Mouse (Mus musculus) neural tube, embryonic 13.5 days (tissue): ENCODE results near the gene Lurap1. TPM values are rescaled to one million over a fixed set of nuclear protein-coding genes. Genes with fewer than 3 reads are reported as not detected.

Source experiments
- ATAC-seq: fragments of 200-750 bp; cut with Nextera tagmentation; 2 replicates; pipeline ENCODE4 v1.8.0; 2017; ENCODE audit warnings: low read depth, mild to moderate bottlenecking, moderate TSS enrichment, moderate library complexity
- H3K27ac ChIP-seq: fragments of 300-500 bp; sonication (generic); replicated peaks from 2 replicates; pipeline ENCODE4 v1.5.1; 2015; ENCODE audit warnings: moderate library complexity, mild to moderate bottlenecking, inconsistent platforms
- H3K27me3 ChIP-seq: fragments of 300-500 bp; sonication (generic); 2 replicates; pipeline ENCODE4 v1.6.1; 2015; ENCODE audit warnings: mild to moderate bottlenecking, inconsistent platforms
- H3K36me3 ChIP-seq: fragments of 300-500 bp; sonication (generic); 2 replicates; pipeline ENCODE4 v1.6.1; 2015; ENCODE audit warnings: mild to moderate bottlenecking, inconsistent platforms
- H3K4me1 ChIP-seq: fragments of 300-500 bp; sonication (generic); replicated peaks from 2 replicates; pipeline ENCODE4 v1.6.1; 2015; ENCODE audit warnings: inconsistent platforms
- H3K4me2 ChIP-seq: fragments of 300-500 bp; sonication (generic); 2 replicates; pipeline ENCODE4 v1.6.1; 2015; ENCODE audit warnings: inconsistent platforms, mild to moderate bottlenecking, moderate library complexity
- H3K4me3 ChIP-seq: fragments of 300-500 bp; sonication (generic); 2 replicates; pipeline ENCODE4 v1.5.1; 2015; ENCODE audit warnings: mild to moderate bottlenecking, inconsistent platforms
- H3K9ac ChIP-seq: fragments of 300-500 bp; sonication (generic); 2 replicates; pipeline ENCODE4 v1.6.1; 2015; ENCODE audit warnings: moderate library complexity, mild to moderate bottlenecking, inconsistent platforms
- H3K9me3 ChIP-seq: fragments of 300-500 bp; sonication (generic); 2 replicates; pipeline ENCODE4 v1.6.1; 2016; ENCODE audit warnings: inconsistent platforms
- WGBS: fragments of 180-500 bp; shearing (Covaris S2); methylation state at CpG from one replicate; pipeline ENCODE4 v1.1.7; 2015; 5-methylcytosine and 5-hydroxymethylcytosine counted together
- polyA plus RNA-seq: library from polyadenylated mRNA; unstranded; fragments of >200 nt; fragmentation: Nextera tagmentation; extraction: Ambion mirVana; gene quantifications from 2 replicates; pipeline ENCODE4 v1.2.1, GENCODE M21; 2015

Lurap1 gene
- 1.7 and 2.0 TPM in 2 replicates for polyA plus RNA-seq

DNA sequence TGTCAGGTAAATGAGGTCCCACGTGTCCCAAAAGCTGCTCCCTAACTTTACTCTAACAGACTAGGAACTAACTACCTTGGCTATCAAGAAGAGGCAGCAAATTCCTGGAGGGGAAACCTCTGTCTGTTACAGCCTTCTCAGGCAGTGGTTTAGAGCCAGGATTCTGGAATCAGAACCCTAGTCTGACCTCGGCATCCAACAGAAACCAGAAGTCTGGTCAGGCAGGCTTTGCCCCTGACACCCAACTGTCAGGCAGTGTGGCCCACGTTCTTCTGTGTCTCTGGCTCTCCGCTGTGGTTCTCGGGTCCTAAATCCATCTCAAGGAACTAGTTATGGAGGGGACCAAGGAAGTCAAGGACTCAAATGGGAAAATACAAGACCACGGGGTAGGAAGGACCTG, at the start of gene Lurap1:
Gene Lurap1 (minus strand): TSS at position 101 of the 400 bp plus-strand sequence.
- peak within 1 kb of the TSS; percentile 68 for H3K4me2 ChIP-seq
- ATAC-seq: no peak
- no peaks in the 10 kb centered on the region for H3K27me3 ChIP-seq
- 78% methylated on average over 6 of the region's 6 CpGs for WGBS
- H3K36me3 ChIP-seq: peaks cover 45% of the 10 kb centered on the region
- H3K4me3 ChIP-seq: peak within 1 kb of the TSS; percentile 73
- H3K4me1 ChIP-seq: peaks cover 23% of the 10 kb centered on the region
- no peaks in the 10 kb centered on the region for H3K9me3 ChIP-seq
- H3K27ac ChIP-seq: peak within 1 kb of the TSS; percentile 89
- H3K9ac ChIP-seq: peak within 1 kb of the TSS; percentile 95

DNA sequence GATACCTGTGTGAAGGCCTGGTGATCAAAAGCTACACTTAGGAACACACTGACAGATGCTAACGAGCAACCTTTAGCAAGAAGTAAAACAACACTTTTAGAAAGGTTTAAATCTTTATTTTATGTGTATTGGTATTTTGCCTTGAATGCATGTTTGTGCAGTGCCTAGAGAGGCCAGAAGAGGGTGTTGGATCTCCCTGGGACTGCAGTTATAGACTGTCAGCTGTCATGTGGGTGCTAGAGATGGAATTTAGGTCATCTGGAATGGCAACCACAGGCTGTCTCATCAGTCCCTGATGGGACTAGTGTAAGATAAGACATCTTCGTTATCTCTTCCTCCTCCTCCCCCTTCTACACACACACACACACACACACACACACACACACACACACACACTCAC, 47.3 kb upstream of the Lurap1 start:
- Histone ChIP-seq H3K9ac (no peak overlapping the region), H3K4me1 (no peaks in the 10 kb centered on the region), H3K4me3 (no peak overlapping the region), H3K4me2 (no peak overlapping the region), H3K9me3 (no peaks in the 10 kb centered on the region; the same call in 1 of the 2 replicates), H3K36me3 (no peaks in the 10 kb centered on the region), H3K27ac (no peak overlapping the region), H3K27me3 (no peaks in the 10 kb centered on the region)
- 87% methylated on average over 2 of the region's 2 CpGs for WGBS
- ATAC-seq: no peak

DNA sequence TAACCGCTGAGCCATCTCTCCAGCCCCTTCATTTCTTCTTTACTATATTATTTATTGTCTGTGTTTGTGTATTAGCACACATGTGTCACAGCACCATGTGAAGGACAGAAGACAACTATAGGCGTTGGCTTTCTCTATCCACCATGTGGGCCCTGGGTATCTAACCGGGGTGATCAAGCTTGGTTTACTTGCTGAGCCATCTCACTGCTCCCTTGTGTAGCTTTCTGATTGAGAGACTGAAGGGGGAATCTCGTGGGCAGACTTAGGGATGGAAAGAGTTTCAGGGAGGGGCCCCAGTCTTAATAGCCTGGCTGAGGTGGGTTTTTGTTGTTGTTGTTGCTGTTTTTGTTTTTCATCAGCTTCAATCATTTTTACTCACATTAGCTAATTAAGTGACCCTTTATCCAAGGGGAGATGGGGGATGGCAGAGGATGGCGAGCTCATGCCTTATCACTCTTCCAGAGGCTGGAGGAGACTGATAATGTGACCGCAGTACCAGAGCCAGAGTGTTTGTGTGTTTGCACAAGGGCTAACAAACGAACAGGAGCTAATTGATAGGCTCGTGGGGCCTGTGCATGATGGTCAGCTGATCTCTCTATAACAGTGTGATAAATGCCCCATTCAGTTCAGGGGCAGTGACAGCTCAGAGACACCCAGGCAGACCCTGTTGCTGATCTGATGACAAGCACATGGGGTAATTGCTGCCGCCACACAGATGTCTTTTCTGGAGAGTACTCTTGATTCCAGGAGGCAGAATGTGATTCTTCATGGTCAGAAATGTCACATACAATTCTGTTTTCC, 42.6 kb upstream of the Lurap1 start:
- Histone ChIP-seq H3K4me2 (no peak overlapping the region), H3K27ac (no peak overlapping the region), H3K4me3 (no peak overlapping the region), H3K4me1 (no peaks in the 10 kb centered on the region; the same call in 1 of the 2 replicates), H3K9ac (no peak overlapping the region), H3K9me3 (no peaks in the 10 kb centered on the region), H3K27me3 (no peaks in the 10 kb centered on the region), H3K36me3 (no peaks in the 10 kb centered on the region)
- ATAC-seq: no peak; the same call in 1 of the 2 replicates
- 75% methylated on average over 9 of the region's 9 CpGs for whole genome bisulfite sequencing

DNA sequence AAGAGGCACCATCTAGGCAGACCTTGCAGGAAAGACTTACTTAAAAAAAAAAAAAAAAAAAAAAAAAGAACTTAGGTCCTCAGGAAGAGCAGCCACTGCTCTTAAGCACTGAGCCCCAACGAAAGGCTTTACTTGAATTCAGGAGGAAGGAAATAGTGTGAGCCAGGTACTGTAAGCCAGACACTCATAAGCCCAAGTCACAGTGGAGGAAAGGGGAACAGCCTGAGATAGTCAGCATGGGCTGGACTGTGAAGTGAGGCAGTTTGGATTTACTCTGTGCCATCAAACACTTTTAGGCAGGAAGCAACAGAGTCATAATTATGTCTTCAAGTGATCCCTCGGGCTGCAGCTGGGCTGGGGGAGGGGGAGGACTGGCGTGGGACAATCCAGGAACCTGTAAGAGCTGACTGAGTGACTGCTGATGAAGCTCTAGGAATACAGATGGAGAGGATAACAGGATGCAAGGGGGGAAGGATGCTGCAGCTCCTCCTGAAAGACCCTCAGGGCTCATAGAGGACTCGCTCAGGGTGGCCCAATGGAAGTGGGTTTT, 41.2 kb upstream of the Lurap1 start:
- no peak overlapping the region for H3K4me3 ChIP-seq
- H3K4me1 ChIP-seq: no peaks in the 10 kb centered on the region; the same call in 1 of the 2 replicates
- no peak overlapping the region for H3K9ac ChIP-seq
- H3K36me3 ChIP-seq: no peaks in the 10 kb centered on the region
- H3K9me3 ChIP-seq: no peaks in the 10 kb centered on the region
- no peak for ATAC-seq
- no peak overlapping the region for H3K4me2 ChIP-seq
- no peak overlapping the region for H3K27ac ChIP-seq
- WGBS: 41% methylated on average over 4 of the region's 4 CpGs
- no peaks in the 10 kb centered on the region for H3K27me3 ChIP-seq

DNA sequence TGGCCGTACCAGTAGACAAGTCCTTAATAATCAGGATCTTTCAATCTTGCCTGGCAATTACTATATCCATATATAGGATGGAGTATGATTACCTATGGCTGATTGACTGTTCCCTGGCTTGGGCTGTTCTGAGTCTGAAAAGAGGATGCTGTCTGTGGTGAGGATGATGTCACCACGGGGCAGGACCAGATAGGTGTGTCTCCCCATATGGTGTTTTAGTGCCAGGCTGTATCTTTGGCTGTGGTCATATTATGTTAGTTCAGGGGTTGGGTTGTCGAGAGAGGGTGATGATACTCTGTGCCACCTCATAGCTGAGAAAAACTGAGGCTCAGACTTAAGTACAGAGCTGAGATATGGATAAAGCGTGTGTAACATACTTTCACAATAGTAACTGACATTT, 33.9 kb upstream of the Lurap1 start:
- Histone ChIP-seq H3K4me3 (no peak overlapping the region), H3K27me3 (no peaks in the 10 kb centered on the region), H3K9ac (no peak overlapping the region), H3K36me3 (no peaks in the 10 kb centered on the region), H3K27ac (no peak overlapping the region), H3K9me3 (no peaks in the 10 kb centered on the region), H3K4me2 (no peak overlapping the region), H3K4me1 (peaks cover 4% of the 10 kb centered on the region)
- no peak for ATAC-seq
- WGBS: 92% methylated on average over 4 of the region's 4 CpGs

DNA sequence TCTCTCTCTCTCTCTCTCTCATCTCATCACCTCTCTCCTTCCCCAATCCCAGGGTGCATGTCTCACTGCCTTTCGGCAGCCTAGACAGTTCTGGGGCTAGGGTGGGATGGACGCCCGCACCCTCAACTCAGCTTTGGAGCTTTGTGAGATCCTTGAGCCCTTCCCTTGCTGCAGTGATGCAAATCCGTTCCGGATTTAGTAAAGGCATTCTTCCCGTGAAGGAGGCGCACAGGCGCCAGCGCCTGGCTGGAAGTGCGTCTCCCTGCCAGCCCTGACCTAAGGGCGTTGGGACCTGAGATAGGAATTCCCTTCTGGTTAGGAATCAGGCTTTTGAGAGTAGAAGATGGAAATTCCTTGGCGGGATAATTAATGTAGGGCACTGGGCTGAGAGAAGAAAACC, 31.6 kb upstream of the Lurap1 start:
- H3K27ac ChIP-seq: no peak overlapping the region
- H3K27me3 ChIP-seq: no peaks in the 10 kb centered on the region
- H3K4me1 ChIP-seq: peaks cover 4% of the 10 kb centered on the region
- H3K4me2 ChIP-seq: peak overlapping the region; percentile 40
- ATAC-seq: no peak
- H3K9ac ChIP-seq: no peak overlapping the region
- no peaks in the 10 kb centered on the region for H3K36me3 ChIP-seq
- H3K9me3 ChIP-seq: no peaks in the 10 kb centered on the region
- WGBS: 12% methylated on average over 12 of the region's 12 CpGs
- H3K4me3 ChIP-seq: no peak overlapping the region; the same call in 1 of the 2 replicates

DNA sequence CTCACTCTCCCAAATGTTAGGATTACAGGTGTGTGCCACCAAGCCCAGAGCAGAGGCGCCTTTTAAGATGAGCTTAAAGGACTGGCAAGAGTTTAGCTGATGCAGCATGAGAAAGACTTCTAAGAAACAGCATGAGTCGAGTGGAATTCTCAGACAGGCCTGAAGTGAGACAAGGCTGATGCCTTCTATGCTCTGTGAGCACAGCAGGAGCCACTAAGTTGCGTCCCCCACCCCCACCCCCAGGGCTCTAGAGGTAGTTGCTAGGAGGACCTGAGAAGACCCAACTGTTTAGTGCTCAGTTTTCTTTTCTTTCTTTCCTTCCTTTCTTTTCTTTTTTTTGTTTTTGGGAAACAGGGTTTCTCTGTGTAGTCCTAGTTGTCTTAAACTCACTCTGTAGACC, 30.9 kb upstream of the Lurap1 start:
- H3K4me1 ChIP-seq: peaks cover 9% of the 10 kb centered on the region
- ATAC-seq: no peak
- no peak overlapping the region for H3K27ac ChIP-seq
- no peak overlapping the region for H3K9ac ChIP-seq
- no peaks in the 10 kb centered on the region for H3K9me3 ChIP-seq
- H3K36me3 ChIP-seq: no peaks in the 10 kb centered on the region
- WGBS: 42% methylated on average over 3 of the region's 3 CpGs
- no peak overlapping the region for H3K4me2 ChIP-seq
- no peaks in the 10 kb centered on the region for H3K27me3 ChIP-seq
- H3K4me3 ChIP-seq: no peak overlapping the region

DNA sequence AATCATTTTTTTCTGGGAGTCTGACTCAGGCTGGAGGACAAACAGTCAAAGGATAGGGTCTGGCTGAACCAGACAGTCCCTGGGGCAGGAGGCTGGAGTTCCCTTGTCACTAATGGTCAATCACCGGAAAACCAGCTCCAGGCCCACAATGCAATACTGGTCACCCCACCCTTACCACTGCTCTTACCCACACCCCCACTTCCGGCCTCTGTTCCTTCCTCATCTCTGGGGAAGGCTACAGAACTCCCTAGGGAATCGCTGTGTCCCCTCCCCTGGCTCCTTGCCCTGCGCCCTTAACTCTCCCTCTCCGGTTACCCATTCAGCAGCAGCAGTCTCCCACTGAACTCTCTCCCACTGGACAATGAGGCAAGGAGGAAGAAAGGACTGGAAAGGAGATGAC, 26.0 kb upstream of the Lurap1 start:
- WGBS: 30% methylated on average over 5 of the region's 5 CpGs
- Histone ChIP-seq H3K9ac (no peak overlapping the region), H3K27me3 (no peaks in the 10 kb centered on the region), H3K4me3 (no peak overlapping the region), H3K36me3 (no peaks in the 10 kb centered on the region), H3K4me2 (peak overlapping the region; percentile 33; the same call in 1 of the 2 replicates), H3K9me3 (no peaks in the 10 kb centered on the region), H3K27ac (peak overlapping the region; percentile 55), H3K4me1 (peaks cover 28% of the 10 kb centered on the region)
- ATAC-seq: no peak

DNA sequence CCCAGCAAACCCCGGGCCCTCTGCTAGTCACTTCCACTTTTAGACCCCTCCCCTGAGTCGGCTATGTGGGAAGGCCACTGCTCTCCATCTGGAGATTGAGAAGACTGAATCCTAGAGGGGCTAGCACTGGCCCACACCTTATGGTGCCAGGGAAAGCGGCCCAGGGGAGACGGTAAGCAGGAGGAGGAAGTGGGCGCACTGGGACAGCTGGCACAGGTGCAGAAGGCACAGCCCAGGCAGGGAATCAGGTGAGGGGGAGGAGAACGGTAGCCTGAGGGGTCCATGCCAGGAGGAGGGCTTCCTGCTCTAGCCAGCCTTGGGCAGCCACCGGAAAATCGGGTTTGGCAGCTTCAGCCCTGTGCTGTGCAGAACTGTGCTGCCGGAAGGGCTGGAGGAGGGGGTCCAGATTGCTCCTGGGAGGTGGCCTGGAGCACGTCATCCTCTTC, 25.4 kb upstream of the Lurap1 start:
- WGBS: 38% methylated on average over 10 of the region's 10 CpGs
- Histone ChIP-seq H3K27me3 (no peaks in the 10 kb centered on the region), H3K27ac (peak overlapping the region; percentile 55), H3K4me3 (no peak overlapping the region), H3K9ac (no peak overlapping the region), H3K4me1 (peaks cover 28% of the 10 kb centered on the region), H3K36me3 (no peaks in the 10 kb centered on the region), H3K4me2 (peak overlapping the region; percentile 33; the same call in 1 of the 2 replicates), H3K9me3 (no peaks in the 10 kb centered on the region)
- ATAC-seq: peak; percentile 64; the same call in 1 of the 2 replicates

DNA sequence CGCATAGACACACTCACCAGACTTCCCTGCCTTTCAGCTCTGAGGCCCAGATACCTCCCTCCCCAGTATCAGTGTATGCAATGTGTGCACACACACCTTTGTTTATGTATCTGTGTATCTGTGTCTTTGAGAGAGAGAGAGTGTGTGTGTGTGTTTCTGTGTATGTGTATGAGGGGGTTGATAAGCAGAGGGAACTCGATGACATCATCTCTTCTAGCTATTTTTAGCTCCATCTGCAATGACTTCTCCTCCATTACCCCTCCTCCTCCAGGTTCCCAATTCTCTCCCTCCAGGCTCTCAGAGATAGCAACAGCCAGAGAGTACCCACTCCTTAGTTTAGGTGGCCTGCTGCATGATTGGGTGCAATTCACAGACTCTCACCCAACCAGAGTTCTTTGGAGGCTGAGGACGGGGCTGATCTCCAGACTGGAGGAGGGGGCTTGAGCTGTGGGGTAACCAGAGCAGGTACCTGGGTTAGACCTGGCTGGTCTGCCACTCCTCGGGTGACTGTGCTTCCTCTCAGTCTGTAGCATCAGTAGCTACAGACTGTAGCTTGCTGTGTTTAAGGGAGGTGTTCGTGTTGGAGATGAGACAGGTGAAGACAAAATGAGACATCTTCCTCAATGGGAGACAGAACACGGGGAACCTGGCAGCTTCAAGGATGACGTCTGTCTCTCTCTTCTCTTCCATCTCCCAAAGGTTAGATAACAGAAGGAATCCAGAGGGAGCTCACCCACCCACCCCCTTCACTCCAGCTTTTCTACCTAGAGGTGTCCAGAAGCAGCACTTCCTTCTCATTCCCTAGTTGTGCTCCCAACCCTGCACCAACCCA, 24.8 kb upstream of the Lurap1 start:
- 68% methylated on average over 7 of the region's 7 CpGs for WGBS
- Histone ChIP-seq H3K27ac (peak overlapping the region; percentile 55), H3K4me2 (no peak overlapping the region), H3K4me1 (peaks cover 28% of the 10 kb centered on the region), H3K4me3 (no peak overlapping the region), H3K9ac (no peak overlapping the region), H3K9me3 (no peaks in the 10 kb centered on the region), H3K36me3 (no peaks in the 10 kb centered on the region), H3K27me3 (no peaks in the 10 kb centered on the region)
- ATAC-seq: no peak

DNA sequence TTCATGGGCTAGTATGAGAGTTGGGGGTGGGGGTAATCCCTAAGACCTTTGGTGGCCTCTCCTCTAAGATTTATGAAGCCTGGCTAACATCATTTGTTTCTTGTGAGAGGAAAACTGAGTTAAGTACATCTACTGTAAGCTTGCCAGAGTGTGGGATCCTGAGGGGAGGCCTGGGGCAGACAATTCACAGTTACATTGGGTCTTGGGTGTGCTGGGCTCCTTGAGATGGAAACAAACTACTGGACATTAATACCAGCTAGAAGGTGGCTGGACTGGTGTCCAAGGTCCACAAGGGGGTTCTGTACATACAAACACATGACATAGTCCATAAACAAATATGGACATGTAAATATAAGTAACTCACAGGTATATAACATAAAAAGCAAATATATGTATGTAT, 24.0 kb upstream of the Lurap1 start:
- Histone ChIP-seq H3K27ac (no peak overlapping the region), H3K27me3 (no peaks in the 10 kb centered on the region), H3K4me2 (no peak overlapping the region), H3K9ac (no peak overlapping the region), H3K36me3 (no peaks in the 10 kb centered on the region), H3K9me3 (no peaks in the 10 kb centered on the region), H3K4me1 (peaks cover 28% of the 10 kb centered on the region), H3K4me3 (no peak overlapping the region)
- no peak for ATAC-seq
